Mouse (Mus musculus) liver, adult (tissue): Measurements from ENCODE around the gene Cep112.
A peak's percentile ranks its signal among the peaks of the same experiment; 100 is the strongest.

ENCODE experiments used
- GATA4 ChIP-seq: IDR thresholded peaks from 2 replicates; pipeline ENCODE4 v1.6.1; 2014; ENCODE audit warnings: mild to moderate bottlenecking, low read length; ENCODE audit not compliant: insufficient replicate concordance

The Cep112 gene

GRCm38 (mm10) chr11:108424889-108425591 is at the start of gene Cep112:
TSS of gene Cep112 (plus strand) at chr11:108425192.
- TF ChIP-seq GATA4, result no peak; the same call in 1 of the 2 replicates

- no peak for TF ChIP-seq GATA4
Observed at GRCm38 (mm10) chr11:108376815-108377214, 48.2 kb upstream of the Cep112 start.

DNA sequence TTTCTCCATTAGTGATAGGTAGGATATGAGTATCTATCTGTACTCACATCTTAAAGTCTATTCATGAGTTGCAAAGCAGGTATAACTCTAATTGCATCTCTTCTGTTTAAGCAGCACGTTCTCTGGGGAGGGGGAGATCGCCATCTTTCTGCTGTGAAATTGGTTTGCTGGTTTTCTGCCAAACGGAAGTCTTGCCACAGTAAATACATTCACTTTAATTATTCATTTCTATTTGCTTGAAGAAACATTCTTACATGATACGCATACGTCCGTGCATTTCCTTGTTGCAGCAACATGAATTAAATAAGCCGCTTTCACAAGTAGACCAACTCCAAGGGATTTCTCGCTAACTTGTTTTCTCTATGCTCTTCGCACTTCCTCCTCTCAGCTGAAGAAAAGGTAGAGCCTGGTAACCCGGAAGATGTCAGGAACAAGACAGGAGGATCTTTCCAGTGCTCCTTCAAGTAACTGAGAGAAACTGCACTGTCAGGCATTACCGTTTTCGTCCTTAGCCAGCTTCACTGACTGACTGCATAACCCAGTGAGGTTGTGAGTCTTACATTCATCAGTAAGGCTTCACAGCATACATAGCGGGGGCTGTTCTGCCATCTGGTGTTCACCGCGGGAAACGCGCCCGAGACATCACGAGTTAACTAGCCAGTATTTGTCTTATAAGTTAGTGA is 47.2 kb upstream of the Cep112 start:
- no peak for TF ChIP-seq GATA4

GRCm38 (mm10) chr11:108378363-108378751 is 46.6 kb upstream of the Cep112 start:
- no peak for TF ChIP-seq GATA4

GRCm38 (mm10) chr11:108382664-108383063 is 42.3 kb upstream of the Cep112 start:
- TF ChIP-seq GATA4, result no peak

GRCm38 (mm10) chr11:108384920-108385665 is 39.9 kb upstream of the Cep112 start:
- TF ChIP-seq GATA4, result no peak

- no peak for TF ChIP-seq GATA4
Observed at GRCm38 (mm10) chr11:108385666-108386024, 39.3 kb upstream of the Cep112 start.

- no peak for TF ChIP-seq GATA4
Observed at GRCm38 (mm10) chr11:108395061-108395460, 29.9 kb upstream of the Cep112 start.

DNA sequence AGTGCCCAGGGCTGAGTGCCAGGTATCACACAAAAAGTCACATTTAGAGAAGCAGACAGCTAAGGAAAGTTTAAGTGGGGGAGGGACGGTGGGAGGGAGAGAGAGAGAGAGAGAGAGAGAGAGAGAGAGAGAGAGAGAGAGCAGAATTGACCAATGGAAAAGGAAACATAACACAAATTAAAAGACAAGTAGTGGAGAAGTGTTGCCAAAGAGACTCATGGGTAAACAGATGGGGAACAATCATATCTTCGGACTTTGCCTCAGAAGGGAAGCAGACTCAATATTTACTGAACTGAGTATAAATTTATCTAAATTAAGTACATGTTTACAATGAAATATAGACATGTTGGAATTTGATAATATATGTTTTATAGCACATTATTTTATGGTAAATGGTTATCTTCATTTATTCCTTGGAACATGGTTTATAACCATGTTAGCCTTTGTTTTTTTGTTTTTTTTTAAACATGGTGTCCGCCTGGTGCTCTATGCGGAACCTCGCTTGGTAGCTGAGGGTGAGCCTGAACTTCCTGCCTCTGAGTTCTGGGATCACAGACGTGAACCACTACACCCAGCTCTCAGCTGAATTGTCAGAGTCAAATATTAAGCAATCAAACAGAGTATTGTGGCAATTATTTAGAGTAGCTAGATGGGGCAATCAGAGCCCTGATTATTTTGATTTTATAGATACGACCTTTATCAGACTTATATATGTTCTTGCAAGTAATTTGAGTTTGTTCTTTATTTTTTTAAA is 28.7 kb upstream of the Cep112 start:
- TF ChIP-seq GATA4, result 0 out of 2 replicates have a peak, but pooled peaks have one; percentile 46

DNA sequence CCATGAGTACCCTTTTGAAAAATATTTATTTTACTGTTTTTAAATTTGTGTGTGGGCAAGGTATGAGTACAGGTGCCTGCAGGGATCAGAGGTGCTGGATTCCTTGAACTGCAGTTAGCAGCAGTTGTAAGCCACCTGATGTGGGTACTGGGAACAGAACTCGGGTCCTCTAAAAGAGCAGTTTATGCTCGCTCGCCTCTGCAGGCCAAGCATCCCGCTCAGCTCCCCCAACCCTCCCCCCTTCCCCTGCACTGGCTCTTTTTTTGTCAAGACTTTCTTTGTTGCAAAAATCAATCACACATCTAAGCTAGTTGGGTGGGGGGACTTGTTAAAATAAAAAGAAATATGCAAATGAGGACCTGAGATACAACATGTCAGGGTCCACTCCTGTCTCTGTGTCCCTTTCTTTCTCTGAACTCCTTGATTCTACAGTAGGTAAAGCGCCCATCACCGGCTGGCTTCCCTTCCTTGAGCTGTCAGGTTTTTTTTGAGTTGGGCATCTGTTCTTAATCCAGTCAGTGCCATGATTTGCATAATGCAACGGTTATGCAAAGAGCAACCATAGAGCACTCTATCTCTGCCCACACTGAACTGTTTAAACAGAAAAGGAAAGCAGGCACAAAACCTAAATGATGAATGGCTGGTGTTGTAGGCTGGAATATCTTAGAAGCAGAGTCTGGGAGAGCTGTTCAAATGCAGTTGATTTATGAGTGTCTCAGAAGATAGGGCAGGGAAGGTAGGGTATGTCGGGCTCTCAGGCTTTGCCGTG is 14.9 kb upstream of the Cep112 start:
- TF ChIP-seq GATA4, result no peak

- TF ChIP-seq GATA4, result no peak
Observed at GRCm38 (mm10) chr11:108416360-108416759, 8.6 kb upstream of the Cep112 start.

GRCm38 (mm10) chr11:108418540-108418939 is 6.5 kb upstream of the Cep112 start:
- no peak for TF ChIP-seq GATA4

GRCm38 (mm10) chr11:108419242-108419641 is 5.8 kb upstream of the Cep112 start:
- no peak for TF ChIP-seq GATA4

DNA sequence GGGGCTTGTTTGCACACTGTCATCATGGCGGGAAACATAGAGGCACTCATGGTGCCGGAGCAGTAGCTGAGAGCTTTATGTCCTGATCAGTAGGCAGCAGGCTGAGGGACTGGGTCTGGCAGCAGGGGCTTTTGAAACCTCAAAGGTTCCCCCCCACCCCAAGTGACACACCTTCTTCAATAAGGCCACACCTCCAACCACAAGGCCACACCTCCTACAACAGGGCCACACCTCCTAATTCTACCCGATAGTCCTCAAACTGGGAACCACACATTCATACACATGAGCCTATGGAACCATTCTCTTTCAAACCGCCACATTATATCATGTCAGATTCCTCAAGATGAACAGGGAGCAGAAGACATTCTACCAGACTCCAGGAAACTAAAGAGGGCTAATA is 4.2 kb upstream of the Cep112 start:
- no peak for TF ChIP-seq GATA4

DNA sequence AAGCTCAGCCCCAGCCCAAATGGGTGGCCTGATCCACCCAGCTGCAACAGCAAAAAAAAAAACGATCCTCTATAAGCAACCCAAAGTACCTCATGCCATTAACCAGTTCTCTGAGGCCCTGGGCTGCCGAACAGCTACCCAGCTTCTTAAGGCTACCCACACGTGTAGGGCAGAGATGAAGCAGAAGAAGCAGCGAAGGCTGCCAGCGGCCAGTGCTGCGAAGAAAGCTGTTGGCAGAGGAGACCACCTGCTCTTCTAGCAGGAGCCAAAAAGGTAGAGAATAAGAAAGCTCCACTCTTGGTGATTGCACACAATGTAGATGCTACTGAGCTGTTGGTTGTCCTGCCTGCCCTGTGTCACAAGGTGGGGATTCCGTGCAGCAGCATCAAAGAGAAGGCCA is 1.8 kb upstream of the Cep112 start:
- TF ChIP-seq GATA4, result no peak

GRCm38 (mm10) chr11:108424111-108424510 is 881 bp upstream of the Cep112 start:
- no peak for TF ChIP-seq GATA4
